Mouse (Mus musculus) frontal cortex, adult (tissue): ENCODE data around the gene Zfp985.
"Not testable (repeated sequence)": the region's sequence is repeated elsewhere in the genome, so short reads cannot be mapped to it uniquely, and the experiment has no call there.

ENCODE experiments used
- ATAC-seq: cut with Nextera tagmentation; 2 replicates; pipeline ENCODE4 v1.9.2; 2017; ENCODE audit warnings: mild to moderate bottlenecking, moderate library complexity, mixed read lengths; ENCODE audit not compliant: low TSS enrichment

Zfp985 gene

GRCm38 (mm10) chr4:147553071-147553470, at the start of gene Zfp985:
Gene Zfp985, plus strand, starts transcription at chr4:147553277.
- ATAC-seq, result not testable (repeated sequence)

GRCm38 (mm10) chr4:147509174-147509573, 43.9 kb upstream of the Zfp985 start:
- ATAC-seq, result no peak

GRCm38 (mm10) chr4:147518981-147519380, 34.1 kb upstream of the Zfp985 start:
- no peak for ATAC-seq

- no peak for ATAC-seq
Observed at GRCm38 (mm10) chr4:147520100-147520499, 33.0 kb upstream of the Zfp985 start.

- ATAC-seq, result no peak
Observed at GRCm38 (mm10) chr4:147525125-147525524, 28.0 kb upstream of the Zfp985 start.

GRCm38 (mm10) chr4:147530366-147530765, 22.7 kb upstream of the Zfp985 start:
- ATAC-seq, result no peak

GRCm38 (mm10) chr4:147535916-147536315, 17.2 kb upstream of the Zfp985 start:
- ATAC-seq, result not testable (repeated sequence)

- no peak for ATAC-seq
Observed at GRCm38 (mm10) chr4:147537702-147538101, 15.4 kb upstream of the Zfp985 start.

- ATAC-seq, result not testable (repeated sequence)
Observed at GRCm38 (mm10) chr4:147539918-147540317, 13.2 kb upstream of the Zfp985 start, which contains the start of gene Gm16503. Gene Gm16503, plus strand, starts transcription at chr4:147540218.

GRCm38 (mm10) chr4:147541105-147541504, 12.0 kb upstream of the Zfp985 start:
- no peak for ATAC-seq

GRCm38 (mm10) chr4:147554361-147554760, 1.3 kb downstream of the Zfp985 start:
- ATAC-seq, result not testable (repeated sequence)

GRCm38 (mm10) chr4:147556921-147557320, 3.8 kb downstream of the Zfp985 start:
- ATAC-seq, result not testable (repeated sequence)

- not testable (repeated sequence) for ATAC-seq
Observed at GRCm38 (mm10) chr4:147558011-147558410, 4.9 kb downstream of the Zfp985 start.

GRCm38 (mm10) chr4:147559096-147559495, 6.0 kb downstream of the Zfp985 start:
- ATAC-seq, result not testable (repeated sequence)

GRCm38 (mm10) chr4:147565426-147566220, 12.5 kb downstream of the Zfp985 start:
- no peak for ATAC-seq

GRCm38 (mm10) chr4:147571156-147571555, 18.1 kb downstream of the Zfp985 start:
- not testable (repeated sequence) for ATAC-seq

- not testable (repeated sequence) for ATAC-seq
Observed at GRCm38 (mm10) chr4:147579371-147579770, 26.3 kb downstream of the Zfp985 start.

GRCm38 (mm10) chr4:147586511-147587473, 33.7 kb downstream of the Zfp985 start:
- ATAC-seq, result no peak

- ATAC-seq, result not testable (repeated sequence)
Observed at GRCm38 (mm10) chr4:147594630-147595029, 41.6 kb downstream of the Zfp985 start.

- ATAC-seq, result no peak
Observed at GRCm38 (mm10) chr4:147597685-147598084, 44.6 kb downstream of the Zfp985 start.

- ATAC-seq, result no peak
Observed at GRCm38 (mm10) chr4:147598831-147599230, 45.8 kb downstream of the Zfp985 start.

- no peak for ATAC-seq
Observed at GRCm38 (mm10) chr4:147601881-147602280, 48.8 kb downstream of the Zfp985 start.
